Mouse (Mus musculus) layer of hippocampus, postnatal 36 days (tissue): Measurements from ENCODE around the gene Olfr651. TPM values are rescaled to one million over a fixed set of nuclear protein-coding genes. Genes with fewer than 3 reads are reported as not detected.
"Not testable (repeated sequence)": the region's sequence is repeated elsewhere in the genome, so short reads cannot be mapped to it uniquely, and the experiment has no call there.

Source experiments
- DNase-seq, 2 experiments: peaks; one replicate each; pipeline ENCODE4 v3.0.0; 2022
- total RNA-seq, 2 experiments: library from RNA; stranded (reverse); gene quantifications; 2 replicates each; pipeline ENCODE4 v1.2.3; 2021

Olfr651 gene
- total RNA-seq, result not detected

- DNase-seq, result no peak
Observed at GRCm38 (mm10) chr7:104549833-104550232, at the start of gene Olfr651. Gene Olfr651 (plus strand): TSS chr7:104550133.

- not testable (repeated sequence) for DNase-seq
Observed at GRCm38 (mm10) chr7:104501186-104501585, 48.7 kb upstream of the Olfr651 start.

- no peak for DNase-seq
Observed at GRCm38 (mm10) chr7:104501589-104502371, 48.2 kb upstream of the Olfr651 start.

- DNase-seq, result not testable (repeated sequence)
Observed at GRCm38 (mm10) chr7:104507421-104508065, 42.4 kb upstream of the Olfr651 start, which contains the start of gene Trim30d. Gene Trim30d (minus strand): TSS chr7:104507849.

- DNase-seq, result no peak
Observed at GRCm38 (mm10) chr7:104552700-104553099, 2.8 kb downstream of the Olfr651 start.

GRCm38 (mm10) chr7:104560601-104561000 lies 10.7 kb downstream of the Olfr651 start, which contains the start of gene Olfr652:
Gene Olfr652 (plus strand): TSS chr7:104560901.
- no peak for DNase-seq

- no peak for DNase-seq
Observed at GRCm38 (mm10) chr7:104577014-104577413, 27.1 kb downstream of the Olfr651 start, which contains the start of gene Olfr653. Gene Olfr653 (plus strand): TSS chr7:104577314.

- no peak for DNase-seq
Observed at GRCm38 (mm10) chr7:104580846-104581245, 30.9 kb downstream of the Olfr651 start.

GRCm38 (mm10) chr7:104581429-104581828 lies 31.5 kb downstream of the Olfr651 start:
- DNase-seq, result no peak

- no peak for DNase-seq
Observed at GRCm38 (mm10) chr7:104586725-104587124, 36.8 kb downstream of the Olfr651 start, which contains the start of gene Olfr654. Gene Olfr654 (plus strand): TSS chr7:104587025.

- no peak for DNase-seq
Observed at GRCm38 (mm10) chr7:104588274-104588673, 38.3 kb downstream of the Olfr651 start.

GRCm38 (mm10) chr7:104601679-104602078 lies 51.7 kb downstream of the Olfr651 start, which contains the start of gene Olfr655:
Gene Olfr655 (minus strand): TSS chr7:104601779.
- no peak for DNase-seq

GRCm38 (mm10) chr7:104603173-104603572 lies 53.2 kb downstream of the Olfr651 start:
- no peak for DNase-seq

Other genes with a start within 250 kb of the Olfr651 start
- 1 to 10 TPM; 1.8 to 2.5 TPM for gene Trim12a, start 234.7 kb upstream of the Olfr651 start, total RNA-seq
- gene Trim34b, start 220.7 kb upstream of the Olfr651 start, total RNA-seq, result not detected
- gene Trim12c, start 196.8 kb upstream of the Olfr651 start, total RNA-seq, result 1 to 10 TPM; 1.4 to 1.8 TPM
- gene Trim30b, start 180.2 kb upstream of the Olfr651 start, total RNA-seq, result not detected
- under 1 TPM in 1 of 2 experiments, not detected in 1; 0.20 TPM for gene Trim30c, start 149.3 kb upstream of the Olfr651 start, total RNA-seq
- gene Trim30a, start 84.9 kb upstream of the Olfr651 start, total RNA-seq, result under 1 TPM; 0.47 to 0.51 TPM
- under 1 TPM in 1 of 2 experiments, not detected in 1; 0.27 TPM for gene Trim30d, start 42.3 kb upstream of the Olfr651 start, total RNA-seq
- gene Olfr652, start 10.8 kb downstream of the Olfr651 start, total RNA-seq, result not detected
- not detected for gene Olfr653, start 27.2 kb downstream of the Olfr651 start, total RNA-seq
- not detected for gene Olfr654, start 36.9 kb downstream of the Olfr651 start, total RNA-seq
- not detected for gene Olfr655, start 51.6 kb downstream of the Olfr651 start, total RNA-seq
- gene Olfr656, start 63.8 kb downstream of the Olfr651 start, total RNA-seq, result not detected
- gene Olfr657, start 74.7 kb downstream of the Olfr651 start, total RNA-seq, result not detected
- gene Olfr658, start 97.2 kb downstream of the Olfr651 start, total RNA-seq, result not detected
- gene Olfr659, start 116.6 kb downstream of the Olfr651 start, total RNA-seq, result not detected
- not detected for gene Olfr661, start 136.4 kb downstream of the Olfr651 start, total RNA-seq
- gene Usp17le, start 227.3 kb downstream of the Olfr651 start, total RNA-seq, result not detected